10 mouse cellular contexts compared by ENCODE assay signal in the genomic region with DNA sequence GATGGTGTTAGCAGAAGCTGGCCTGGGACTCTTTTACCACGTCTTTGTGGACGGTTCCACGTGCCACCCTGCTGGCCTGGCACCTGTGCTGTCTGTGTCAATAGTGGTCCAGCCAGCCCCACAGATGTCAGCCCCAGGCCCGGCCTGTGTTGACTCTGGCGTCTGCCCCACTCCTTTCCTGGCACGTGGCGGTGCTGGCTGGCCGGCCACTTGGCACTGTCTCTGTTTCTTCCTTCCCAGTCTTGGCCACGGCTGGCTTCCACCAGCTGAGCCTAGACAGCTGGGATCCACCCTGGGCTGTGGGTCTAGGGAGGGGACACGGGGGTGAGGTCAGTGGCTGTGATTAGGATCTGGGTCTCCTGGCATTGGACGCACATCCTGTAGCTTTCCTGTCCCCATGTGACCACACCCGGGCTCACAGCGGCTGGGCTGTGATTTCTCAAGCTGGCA. TPM values are rescaled to one million over a fixed set of nuclear protein-coding genes. Genes with fewer than 3 reads are reported as not detected.
DNase-seq lines count a peak whose midpoint lies in the region; ATAC-seq and TF ChIP-seq lines count a peak whose summit lies in the region.
"Had no signal": no experiment of that assay in that cellular context is flagged by ENCODE, and none has a peak within 500 bp of the region (broad histone marks: within the 10 kb centered on the region; RNA-seq: fewer than 3 reads in every experiment).

No protein-coding gene starts in this region.

- H3K9me3 ChIP-seq in heart, embryonic 10.5 days, result no peaks in the 10 kb centered on the region
- H3K9me3 ChIP-seq in kidney, embryonic 16.5 days (ENCODE audit: low read length), result no peaks in the 10 kb centered on the region
- H3K9me3 ChIP-seq in lung, embryonic 14.5 days (ENCODE audit: low read depth, low read length), result no peaks in the 10 kb centered on the region

- no peak overlapping the region for H3K4me2 ChIP-seq in kidney, embryonic 16.5 days (replicated peaks; ENCODE audit: low read depth, low read length)
- peak overlapping the region; percentile 21; the same call in 1 of the 2 replicates for H3K4me2 ChIP-seq in lung, embryonic 14.5 days

- no peak for TF ChIP-seq CTCF in lung, embryonic 14.5 days (IDR thresholded peaks at IDR 0.05; ENCODE audit: low read depth)

- H3K9ac ChIP-seq in kidney, embryonic 16.5 days (replicated peaks; ENCODE audit: low read length), result 0 out of 2 replicates have a peak overlapping the region, but pooled peaks have one; percentile 19
- no peak overlapping the region for H3K9ac ChIP-seq in lung, embryonic 14.5 days

- DNase-seq in frontal cortex, postnatal 25 days (ENCODE audit: low spot score in 2 of 2), result no peak
- peak; percentile 67 to 92 for DNase-seq in cerebellum, postnatal 4 days (ENCODE audit: low spot score in 2 of 2)
- no peak for DNase-seq in heart, embryonic 10.5 days (ENCODE audit: low spot score)
- DNase-seq in lung, embryonic 14.5 days, result peak; percentile 79
- peak; percentile 70 for DNase-seq in right cerebral cortex, postnatal 14 days
- no peak for DNase-seq in embryo, embryonic 10 days (ENCODE audit: low spot score)

- peak; percentile 60 for ATAC-seq in frontal cortex, adult (ENCODE audit: low TSS enrichment)
- ATAC-seq in kidney, embryonic 16.5 days (ENCODE audit: low FRiP score, low TSS enrichment), result no peak; the same call in 1 of the 2 replicates
- ATAC-seq in lung, embryonic 14.5 days (ENCODE audit: insufficient read depth), result peak; percentile 53

- H3K4me1 ChIP-seq in heart, embryonic 10.5 days, result peaks cover 98% of the 10 kb centered on the region
- H3K4me1 ChIP-seq in kidney, embryonic 16.5 days (ENCODE audit: insufficient read depth, low read length), result peaks cover 94% of the 10 kb centered on the region
- peaks cover 38% of the 10 kb centered on the region for H3K4me1 ChIP-seq in lung, embryonic 14.5 days (ENCODE audit: insufficient read depth)

- WGBS in heart, embryonic 10.5 days, result 66% methylated on average over 13 of the region's 13 CpGs
- 57% methylated on average over 13 of the region's 13 CpGs for WGBS in kidney, embryonic 16.5 days
- 43% methylated on average over 13 of the region's 13 CpGs for WGBS in lung, embryonic 14.5 days

- no peak overlapping the region for H3K4me3 ChIP-seq in heart, embryonic 10.5 days
- H3K4me3 ChIP-seq in kidney, embryonic 16.5 days (ENCODE audit: low read length), result no peak overlapping the region
- H3K4me3 ChIP-seq in lung, embryonic 14.5 days (ENCODE audit: low read depth, low read length), result no peak overlapping the region
- H3K4me3 ChIP-seq: erythroblast, embryonic 14.5 days had no signal

- peaks cover 86% of the 10 kb centered on the region for H3K36me3 ChIP-seq in heart, embryonic 10.5 days
- H3K36me3 ChIP-seq in kidney, embryonic 16.5 days (ENCODE audit: insufficient read depth, low read length), result peaks cover 24% of the 10 kb centered on the region
- H3K36me3 ChIP-seq in lung, embryonic 14.5 days (ENCODE audit: insufficient read depth), result peaks cover 50% of the 10 kb centered on the region

- H3K27ac ChIP-seq in heart, embryonic 10.5 days, result peak overlapping the region; percentile 19
- H3K27ac ChIP-seq in kidney, embryonic 16.5 days (ENCODE audit: low read length), result peak overlapping the region; percentile 31; the same call in 1 of the 2 replicates
- H3K27ac ChIP-seq in lung, embryonic 14.5 days (ENCODE audit: low read depth), result peak overlapping the region; percentile 69; the same call in 1 of the 2 replicates

- no peaks in the 10 kb centered on the region for H3K27me3 ChIP-seq in heart, embryonic 10.5 days (ENCODE audit: insufficient read depth, poor library complexity, severe bottlenecking)
- H3K27me3 ChIP-seq in kidney, embryonic 16.5 days (ENCODE audit: insufficient read depth, low read length), result no peaks in the 10 kb centered on the region
- no peaks in the 10 kb centered on the region for H3K27me3 ChIP-seq in lung, embryonic 14.5 days (ENCODE audit: insufficient read depth, low read length)

RNA-seq across cellular contexts. Expression of a gene that starts 7.5 kb away (rescaled TPM):
- polyA plus RNA-seq in heart, embryonic 10.5 days (2016; fragmentation: Nextera tagmentation; extraction: Ambion mirVana), result 12.5 and 16.4 TPM in 2 replicates
- polyA plus RNA-seq in kidney, embryonic 16.5 days (2015; fragmentation: Nextera tagmentation; extraction: Ambion mirVana), result 5.5 and 9.2 TPM in 2 replicates
- 5.1 and 5.4 TPM in 2 replicates for polyA plus RNA-seq in lung, embryonic 14.5 days (2014; fragmentation: Nextera tagmentation; extraction: Ambion mirVana)

RNA-seq across cellular contexts. Expression of a gene that starts 13.3 kb away (rescaled TPM):
- 88.7 and 96.0 TPM in 2 replicates for polyA plus RNA-seq in heart, embryonic 10.5 days (2016; fragmentation: Nextera tagmentation; extraction: Ambion mirVana)
- polyA plus RNA-seq in kidney, embryonic 16.5 days (2015; fragmentation: Nextera tagmentation; extraction: Ambion mirVana), result 169 and 170 TPM in 2 replicates
- polyA plus RNA-seq in lung, embryonic 14.5 days (2014; fragmentation: Nextera tagmentation; extraction: Ambion mirVana), result 127 and 132 TPM in 2 replicates

RNA-seq across cellular contexts. Expression of a gene that starts 17.5 kb away (rescaled TPM):
- 0.31 and 0.33 TPM in 2 replicates for polyA plus RNA-seq in heart, embryonic 10.5 days (2016; fragmentation: Nextera tagmentation; extraction: Ambion mirVana)
- polyA plus RNA-seq in kidney, embryonic 16.5 days (2015; fragmentation: Nextera tagmentation; extraction: Ambion mirVana), result 1.5 and 2.1 TPM in 2 replicates
- 0.70 and 1.2 TPM in 2 replicates for polyA plus RNA-seq in lung, embryonic 14.5 days (2014; fragmentation: Nextera tagmentation; extraction: Ambion mirVana)

RNA-seq across cellular contexts. Expression of a gene that starts 23.6 kb away (rescaled TPM):
- polyA plus RNA-seq in heart, embryonic 10.5 days (2016; fragmentation: Nextera tagmentation; extraction: Ambion mirVana), result 1.4 and 4.0 TPM in 2 replicates
- 9.2 TPM in 1 of 2 replicates, not detected in the other for polyA plus RNA-seq in kidney, embryonic 16.5 days (2015; fragmentation: Nextera tagmentation; extraction: Ambion mirVana)
- 4.1 TPM in 1 of 2 replicates, not detected in the other for polyA plus RNA-seq in lung, embryonic 14.5 days (2014; fragmentation: Nextera tagmentation; extraction: Ambion mirVana)
- polyA plus RNA-seq: spleen, adult 2 months had no signal

RNA-seq across cellular contexts. Expression of a gene that starts 25.6 kb away (rescaled TPM):
- polyA plus RNA-seq in heart, embryonic 10.5 days (2016; fragmentation: Nextera tagmentation; extraction: Ambion mirVana), result 51.9 and 54.4 TPM in 2 replicates
- polyA plus RNA-seq in kidney, embryonic 16.5 days (2015; fragmentation: Nextera tagmentation; extraction: Ambion mirVana), result 71.0 and 72.4 TPM in 2 replicates
- polyA plus RNA-seq in lung, embryonic 14.5 days (2014; fragmentation: Nextera tagmentation; extraction: Ambion mirVana), result 55.5 and 58.7 TPM in 2 replicates

Comparison
In these comparisons a context has a peak if more than half of its experiments do, and no peak if none do; other contexts are left out.
1. DNase-seq: peak in cerebellum, postnatal 4 days (2 of 2), lung, embryonic 14.5 days (single experiment) and right cerebral cortex, postnatal 14 days (single experiment); none in frontal cortex, postnatal 25 days (0 of 2), heart, embryonic 10.5 days (single experiment) and embryo, embryonic 10 days (single experiment).
2. H3K27ac ChIP-seq: peak in every context shown above with its lines; median percentile 69 in lung, embryonic 14.5 days; 31 in kidney, embryonic 16.5 days; 19 in heart, embryonic 10.5 days.